Mouse (Mus musculus) liver, embryonic 11.5 days (tissue): Measurements from ENCODE around the gene Slc35e3. TPM values are rescaled to one million over a fixed set of nuclear protein-coding genes. Genes with fewer than 3 reads are reported as not detected.
"Not testable (repeated sequence)": the region's sequence is repeated elsewhere in the genome, so short reads cannot be mapped to it uniquely, and the experiment has no call there.

Experiments
- ATAC-seq: fragments of 200-750 bp; cut with Nextera tagmentation; replicated peaks from 2 replicates; pipeline ENCODE4 v1.8.0; 2017; ENCODE audit warnings: moderate number of reproducible peaks, mild to moderate bottlenecking, moderate TSS enrichment, moderate library complexity; ENCODE audit not compliant: low FRiP score
- DNase-seq: peaks from one replicate; pipeline ENCODE4 v3.0.0-alpha.2; 2017; ENCODE audit warnings: low spot score
- H3K27ac ChIP-seq: fragments of 300-500 bp; sonication (generic); 2 replicates; pipeline ENCODE4 v1.5.1; 2014; ENCODE audit warnings: mild to moderate bottlenecking, low read depth, low read length, control low read depth
- H3K27me3 ChIP-seq: fragments of 300-500 bp; sonication (generic); replicated peaks from 2 replicates; pipeline ENCODE4 v1.6.1; 2014; ENCODE audit warnings: low read length, mixed read lengths; ENCODE audit not compliant: control insufficient read depth, insufficient read depth
- H3K36me3 ChIP-seq: fragments of 300-500 bp; sonication (generic); 2 replicates; pipeline ENCODE4 v1.6.1; 2014; ENCODE audit warnings: mild to moderate bottlenecking, low read length, moderate library complexity, mixed read lengths; ENCODE audit not compliant: control insufficient read depth, insufficient read depth
- H3K4me1 ChIP-seq: fragments of 300-500 bp; sonication (generic); replicated peaks from 2 replicates; pipeline ENCODE4 v1.6.1; 2014; ENCODE audit warnings: low read length, mixed read lengths; ENCODE audit not compliant: control insufficient read depth, insufficient read depth
- H3K4me2 ChIP-seq: fragments of 300-500 bp; sonication (generic); 2 replicates; pipeline ENCODE4 v1.6.1; 2014; ENCODE audit warnings: mild to moderate bottlenecking, control low read depth, moderate library complexity
- H3K4me3 ChIP-seq: fragments of 300-500 bp; sonication (generic); 2 replicates; pipeline ENCODE4 v1.5.1; 2014; ENCODE audit warnings: low read depth, low read length, control low read depth
- H3K9ac ChIP-seq: fragments of 300-500 bp; sonication (generic); 2 replicates; pipeline ENCODE4 v1.6.1; 2014; ENCODE audit warnings: low read depth, low read length, control low read depth
- H3K9me3 ChIP-seq: fragments of 300-500 bp; sonication (generic); 2 replicates; pipeline ENCODE4 v1.6.1; 2016; ENCODE audit warnings: low read length, inconsistent platforms, mixed read lengths; ENCODE audit not compliant: control insufficient read depth
- WGBS: fragments of 180-500 bp; shearing (Covaris S2); extraction: QIAGEN DNeasy Blood & Tissue Kit; methylation state at CpG from one replicate; pipeline ENCODE4 v1.1.7; 2014; 5-methylcytosine and 5-hydroxymethylcytosine counted together
- polyA plus RNA-seq: library from polyadenylated mRNA; unstranded; fragments of >200 nt; fragmentation: Nextera tagmentation; extraction: Ambion mirVana; gene quantifications from 2 replicates; pipeline ENCODE4 v1.2.1, GENCODE M21; 2014

The Slc35e3 gene
- polyA plus RNA-seq, 1 experiment from 2014 or later = 7.2 TPM

- H3K27ac ChIP-seq = no peak overlapping the region
- peaks cover 3% of the 10 kb centered on the region; the same call in 1 of the 2 replicates for H3K36me3 ChIP-seq
- H3K9ac ChIP-seq = no peak overlapping the region
- peaks cover 4% of the 10 kb centered on the region; the same call in 1 of the 2 replicates for H3K4me1 ChIP-seq
- no peak for DNase-seq
- ATAC-seq = no peak
- no peak overlapping the region for H3K4me2 ChIP-seq
- no peak overlapping the region for H3K4me3 ChIP-seq
- 92% methylated on average over 10 of the region's 10 CpGs for WGBS
- H3K27me3 ChIP-seq = no peaks in the 10 kb centered on the region
- no peaks in the 10 kb centered on the region for H3K9me3 ChIP-seq
Measured at GRCm38 (mm10) chr10:117740171-117740570, 6.0 kb downstream of the Slc35e3 start.

- Histone ChIP-seq H3K27me3 (no peaks in the 10 kb centered on the region), H3K27ac (no peak overlapping the region), H3K36me3 (peaks cover 3% of the 10 kb centered on the region; the same call in 1 of the 2 replicates), H3K9me3 (no peaks in the 10 kb centered on the region), H3K4me2 (no peak overlapping the region), H3K4me1 (peaks cover 3% of the 10 kb centered on the region; the same call in 1 of the 2 replicates), H3K4me3 (no peak overlapping the region), H3K9ac (no peak overlapping the region)
- WGBS = 91% methylated on average over 6 of the region's 6 CpGs
- ATAC-seq (no peak), DNase-seq (no peak)
Measured at GRCm38 (mm10) chr10:117739648-117739948, 6.6 kb downstream of the Slc35e3 start.

- ATAC-seq (no peak), DNase-seq (no peak)
- Histone ChIP-seq H3K27ac (no peak overlapping the region), H3K4me2 (no peak overlapping the region), H3K36me3 (peaks cover 3% of the 10 kb centered on the region; the same call in 1 of the 2 replicates), H3K9ac (no peak overlapping the region), H3K4me1 (peaks cover 3% of the 10 kb centered on the region; the same call in 1 of the 2 replicates), H3K27me3 (no peaks in the 10 kb centered on the region), H3K9me3 (no peaks in the 10 kb centered on the region), H3K4me3 (no peak overlapping the region)
- whole genome bisulfite sequencing = 94% methylated on average over 15 of the region's 15 CpGs
Measured at GRCm38 (mm10) chr10:117738928-117739647, 7.1 kb downstream of the Slc35e3 start.

- H3K4me1 ChIP-seq = peaks cover 4% of the 10 kb centered on the region
- H3K27me3 ChIP-seq = no peaks in the 10 kb centered on the region
- ATAC-seq = no peak
- H3K4me3 ChIP-seq = no peak overlapping the region
- no peaks in the 10 kb centered on the region for H3K9me3 ChIP-seq
- H3K27ac ChIP-seq = no peak overlapping the region
- no peak overlapping the region for H3K4me2 ChIP-seq
- H3K36me3 ChIP-seq = peaks cover 3% of the 10 kb centered on the region; the same call in 1 of the 2 replicates
- no peak overlapping the region for H3K9ac ChIP-seq
- WGBS = 75% methylated on average over 13 of the region's 13 CpGs
- DNase-seq = no peak
Measured at GRCm38 (mm10) chr10:117738140-117738921, 7.8 kb downstream of the Slc35e3 start.

- DNase-seq, ATAC-seq: not testable (repeated sequence)
Measured at GRCm38 (mm10) chr10:117737498-117737897, 8.7 kb downstream of the Slc35e3 start.

GRCm38 (mm10) chr10:117737075-117737474, 9.1 kb downstream of the Slc35e3 start:
- no peak overlapping the region for H3K4me3 ChIP-seq
- DNase-seq (no peak), ATAC-seq (no peak)

More at GRCm38 (mm10) chr10:117737498-117737897, 8.7 kb downstream of the Slc35e3 start:
- not testable (repeated sequence) for H3K27me3 ChIP-seq, H3K4me2 ChIP-seq, H3K36me3 ChIP-seq, H3K4me3 ChIP-seq, H3K27ac ChIP-seq, H3K9me3 ChIP-seq, H3K9ac ChIP-seq
- WGBS = 86% methylated on average over 8 of the region's 8 CpGs
- H3K4me1 ChIP-seq = peaks cover 13% of the 10 kb centered on the region

GRCm38 (mm10) chr10:117736573-117736972, 9.6 kb downstream of the Slc35e3 start:
- H3K4me2 ChIP-seq = no peak overlapping the region
- no peak overlapping the region for H3K27ac ChIP-seq
- peaks cover 3% of the 10 kb centered on the region; the same call in 1 of the 2 replicates for H3K36me3 ChIP-seq
- H3K9me3 ChIP-seq = no peaks in the 10 kb centered on the region
- no peak overlapping the region for H3K4me3 ChIP-seq
- ATAC-seq (no peak), DNase-seq (no peak)
- no peaks in the 10 kb centered on the region for H3K27me3 ChIP-seq
- no peak overlapping the region for H3K9ac ChIP-seq
- WGBS = 82% methylated on average over 5 of the region's 5 CpGs
- peaks cover 21% of the 10 kb centered on the region for H3K4me1 ChIP-seq

More at GRCm38 (mm10) chr10:117737075-117737474, 9.1 kb downstream of the Slc35e3 start:
- no peak overlapping the region for H3K4me2 ChIP-seq
- H3K36me3 ChIP-seq = peaks cover 3% of the 10 kb centered on the region; the same call in 1 of the 2 replicates
- 75% methylated on average over 4 of the region's 4 CpGs for WGBS
- no peak overlapping the region for H3K9ac ChIP-seq
- H3K9me3 ChIP-seq = no peaks in the 10 kb centered on the region
- H3K27me3 ChIP-seq = no peaks in the 10 kb centered on the region
- H3K4me1 ChIP-seq = peaks cover 17% of the 10 kb centered on the region
- H3K27ac ChIP-seq = no peak overlapping the region

GRCm38 (mm10) chr10:117735396-117735795, 10.8 kb downstream of the Slc35e3 start:
- not testable (repeated sequence) for H3K4me3 ChIP-seq, H3K27ac ChIP-seq, ATAC-seq, H3K36me3 ChIP-seq, H3K9ac ChIP-seq, DNase-seq, H3K27me3 ChIP-seq, H3K4me2 ChIP-seq, H3K9me3 ChIP-seq
- WGBS = 87% methylated on average over 11 of the region's 12 CpGs
- peaks cover 29% of the 10 kb centered on the region for H3K4me1 ChIP-seq
